Mouse (Mus musculus) kidney, adult 2 months (tissue): ENCODE measurements around the gene Spert.

Experiments
- CTCF ChIP-seq: fragments of 200-500 bp; conservative IDR thresholded peaks from 2 replicates; pipeline ENCODE4 v1.5.1; 2011; ENCODE audit warnings: low read depth, mild to moderate bottlenecking, control low read depth, low read length, moderate library complexity, mixed read lengths; ENCODE audit not compliant: insufficient read depth, insufficient read length
- POLR2A ChIP-seq: fragments of 200-500 bp; IDR thresholded peaks from one replicate; pipeline ENCODE4 v1.6.1; 2011; ENCODE audit warnings: low read depth, low read length, control low read depth

DNA sequence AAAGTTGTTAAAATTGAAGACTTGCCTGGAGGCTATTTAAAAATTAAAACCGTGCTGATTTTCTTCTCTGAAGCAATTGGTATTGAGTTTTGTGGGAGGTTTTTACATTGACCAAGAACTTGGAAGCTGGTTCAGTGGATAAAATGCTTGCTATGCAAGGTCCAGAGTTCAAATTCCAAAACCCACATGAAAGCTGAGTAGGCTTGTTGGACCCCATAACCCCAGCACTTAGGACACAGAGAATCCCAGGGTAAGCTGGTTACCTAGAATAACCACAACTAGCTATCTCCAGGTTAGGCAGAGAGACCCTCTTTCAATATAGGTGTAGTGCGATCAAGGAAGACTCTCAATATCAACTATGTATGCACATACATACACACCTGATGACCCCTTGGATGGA, 16.3 kb upstream of the Spert start:
- no peak for TF ChIP-seq POLR2A
- no peak for TF ChIP-seq CTCF
